Mouse (Mus musculus) neural tube, postnatal 0 days (tissue): ENCODE results near the gene Tinf2. TPM values are rescaled to one million over a fixed set of nuclear protein-coding genes. Genes with fewer than 3 reads are reported as not detected.

Experiments used
- polyA plus RNA-seq: library from polyadenylated mRNA; unstranded; fragments of >200 nt; fragmentation: Nextera tagmentation; extraction: Ambion mirVana; gene quantifications from 2 replicates; pipeline ENCODE4 v1.2.1, GENCODE M21; 2015

Gene Tinf2
- 23.1 and 26.2 TPM in 2 replicates for polyA plus RNA-seq

DNA sequence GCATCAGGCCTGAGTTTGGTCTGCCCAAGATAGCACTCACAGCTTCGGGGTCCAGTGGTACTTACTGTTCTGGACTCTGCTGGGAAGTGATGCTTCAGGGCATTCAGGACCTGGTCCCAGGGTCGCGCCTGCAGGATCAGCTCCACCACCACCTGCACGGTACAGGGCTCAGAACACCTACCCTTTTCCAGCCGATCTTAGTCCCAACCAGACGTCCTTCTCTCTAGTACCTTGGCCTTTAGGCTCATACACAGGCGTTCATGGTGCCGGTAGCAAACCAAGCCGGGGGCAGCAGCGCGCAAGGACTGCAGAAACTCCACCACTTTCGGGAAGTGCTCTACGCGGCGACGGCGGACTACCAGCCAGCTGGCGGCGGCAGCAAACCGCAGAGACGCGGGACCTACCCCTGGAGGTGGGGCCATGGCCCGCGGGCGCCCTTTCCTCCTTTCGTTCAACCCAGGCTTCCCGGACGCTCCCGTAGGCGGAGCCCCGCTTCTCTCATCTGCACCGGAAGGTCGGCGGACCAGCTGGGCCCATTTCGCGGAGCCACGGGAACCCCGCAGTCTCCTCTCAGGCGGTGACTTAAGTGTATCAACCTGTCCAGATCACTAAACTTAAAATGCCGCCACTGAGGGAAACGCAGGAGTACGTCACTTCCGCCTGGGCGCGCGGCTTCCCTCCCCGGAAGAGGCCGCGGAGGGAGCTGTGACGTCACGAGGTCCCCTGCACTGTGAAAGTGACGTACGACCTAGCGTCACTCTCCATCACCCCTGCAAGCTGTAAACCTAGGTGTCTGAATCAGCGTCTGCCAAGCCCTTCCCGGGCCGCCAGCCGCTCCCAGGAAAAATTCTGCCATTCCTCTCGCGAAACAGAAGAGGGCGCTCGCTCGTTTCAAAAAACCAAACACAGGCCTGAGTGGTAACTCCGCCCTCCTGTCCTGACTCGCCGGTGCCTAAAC is at the start of gene Tinf2:
Gene Tinf2 (minus strand): TSS at position 661 of the 958 bp plus-strand sequence.

DNA sequence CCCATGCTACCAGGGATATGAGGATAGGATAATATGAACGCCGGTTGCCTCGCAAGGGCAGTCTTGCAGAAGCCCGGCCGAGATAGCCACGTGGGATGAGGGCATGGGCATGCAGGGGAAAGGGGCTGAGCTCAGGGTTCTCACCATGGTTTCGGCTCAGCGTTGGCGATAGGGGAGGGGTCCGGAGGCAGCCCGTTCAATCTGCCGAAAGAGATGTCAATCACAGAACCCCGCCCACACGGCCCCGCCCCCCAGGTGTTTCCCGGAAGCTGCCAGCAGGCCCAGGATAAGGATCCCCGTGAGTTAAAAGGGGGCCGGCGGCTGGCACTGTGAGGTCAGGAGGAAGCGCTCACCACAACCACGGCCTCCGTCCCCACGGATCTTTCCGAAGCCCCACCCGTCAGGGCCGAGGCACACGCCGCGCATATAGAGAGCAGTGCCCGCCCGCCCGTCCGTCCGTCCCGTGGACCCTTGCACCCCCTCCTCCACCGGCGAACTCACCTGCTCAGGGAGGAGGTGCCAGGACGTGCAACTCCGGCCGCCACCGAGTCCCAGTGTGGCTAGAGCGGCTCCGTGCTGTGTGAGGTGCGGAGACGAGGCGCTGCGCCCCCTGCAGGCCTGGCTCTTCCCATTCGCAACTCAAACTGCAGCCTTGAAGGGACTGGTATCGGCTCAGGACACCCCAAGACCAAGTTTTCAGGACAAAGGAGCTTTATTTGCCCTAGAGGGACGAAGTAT is 40.2 kb upstream of the Tinf2 start, which contains the start of gene Rabggta:
Gene Rabggta (minus strand): TSS at position 564 of the 738 bp plus-strand sequence.

DNA sequence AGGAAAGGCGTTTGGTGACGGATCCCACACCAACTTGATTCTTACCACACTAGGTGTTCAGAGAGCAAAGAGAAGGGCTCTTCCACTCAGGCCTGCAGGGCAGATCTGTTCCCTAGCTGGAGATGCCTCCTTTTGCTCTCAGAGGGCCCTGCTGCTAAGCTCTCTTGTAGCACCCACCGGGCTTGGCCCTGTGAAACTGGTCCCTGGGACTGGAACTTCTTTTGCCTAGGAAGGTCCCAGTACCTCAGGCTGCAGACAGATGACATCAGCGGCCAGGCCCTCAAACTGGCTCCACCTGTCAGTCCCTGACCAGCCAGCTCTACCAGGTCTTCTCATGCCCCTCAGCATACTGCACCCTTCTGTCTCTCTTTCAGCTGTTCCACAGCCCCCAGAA is 32.1 kb upstream of the Tinf2 start, which contains the start of gene Tgm1:
Gene Tgm1 (minus strand): TSS at position 198 of the 394 bp plus-strand sequence.

DNA sequence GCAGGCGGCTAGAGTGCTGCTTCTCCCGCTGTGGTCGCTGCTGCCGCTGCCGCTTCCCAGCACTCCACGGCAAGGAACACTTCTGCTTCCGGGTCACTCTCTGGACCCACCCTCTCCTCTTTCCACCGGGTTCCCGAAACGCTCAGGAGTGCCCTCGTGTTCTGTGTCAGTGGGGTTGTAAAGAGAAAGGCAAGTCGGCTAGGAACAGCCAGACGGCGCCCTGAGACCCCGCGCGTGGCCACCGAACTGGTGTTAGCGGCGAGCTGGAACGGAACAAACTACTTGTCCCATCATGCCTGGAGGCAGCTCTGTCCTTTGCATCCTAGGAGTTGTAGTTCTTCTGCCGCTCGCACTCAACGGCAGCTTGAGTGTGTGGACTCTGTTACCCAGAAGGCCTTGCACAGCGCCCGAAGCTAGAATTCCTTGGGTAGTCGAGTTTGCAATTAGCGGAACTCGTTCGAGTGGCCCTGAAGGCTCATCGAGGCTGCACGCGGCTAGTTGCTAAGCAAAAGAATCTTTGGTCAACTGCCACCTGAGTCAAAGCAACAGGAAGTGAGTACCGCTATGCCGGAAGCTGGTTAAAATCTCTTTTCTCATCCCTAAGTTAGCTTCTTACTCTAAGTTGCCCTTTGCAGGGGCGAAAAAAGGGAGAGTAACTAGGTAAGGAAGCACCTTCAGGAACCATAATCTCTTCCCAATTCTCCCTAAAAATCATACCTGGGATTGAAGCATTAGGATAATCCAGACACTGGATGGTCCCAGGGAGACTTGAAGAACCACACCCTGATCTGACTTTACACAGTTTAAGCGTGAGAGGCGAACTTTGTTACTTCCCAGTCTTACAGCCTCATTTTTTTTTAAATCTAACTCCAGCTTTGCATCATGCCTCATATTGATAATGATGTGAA is 9.5 kb downstream of the Tinf2 start, which contains the start of the genes Gmpr2 and Nedd8:
Gene Gmpr2 (plus strand): TSS at position 109 of the 908 bp plus-strand sequence.
Gene Nedd8 (minus strand): TSS at position 292 of the 908 bp plus-strand sequence.

DNA sequence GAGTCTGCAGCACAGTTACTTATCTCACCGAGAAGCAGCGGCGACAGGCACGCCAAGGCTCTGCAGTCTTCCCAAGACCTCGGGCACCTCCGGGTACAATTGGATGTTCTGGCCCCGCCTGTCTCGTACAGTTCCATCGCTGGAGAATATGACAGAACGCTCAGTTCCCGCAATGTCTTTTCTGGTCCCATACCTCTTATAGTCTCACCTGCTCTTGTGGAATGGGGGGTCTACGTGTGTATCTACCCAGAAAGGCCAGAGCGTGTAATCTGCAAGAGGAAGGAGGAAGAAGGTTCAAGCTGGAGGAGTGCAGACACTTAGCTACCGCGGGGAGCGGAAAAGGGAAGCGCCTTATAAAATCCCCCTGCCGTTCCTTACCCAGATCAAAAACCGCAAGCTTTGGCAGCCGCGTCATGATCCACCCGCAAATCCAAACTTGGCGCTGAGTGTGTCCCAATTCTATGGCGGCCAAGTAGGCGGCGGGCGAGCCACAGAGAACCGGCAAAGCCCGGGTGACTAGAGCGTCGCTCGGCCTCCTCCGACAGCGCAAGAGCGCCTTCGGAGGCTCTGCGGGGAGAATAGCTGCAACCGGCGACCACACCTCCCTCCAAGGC is 21.6 kb downstream of the Tinf2 start, which contains the start of gene Mdp1:
Gene Mdp1 (minus strand): TSS at position 549 of the 614 bp plus-strand sequence.

DNA sequence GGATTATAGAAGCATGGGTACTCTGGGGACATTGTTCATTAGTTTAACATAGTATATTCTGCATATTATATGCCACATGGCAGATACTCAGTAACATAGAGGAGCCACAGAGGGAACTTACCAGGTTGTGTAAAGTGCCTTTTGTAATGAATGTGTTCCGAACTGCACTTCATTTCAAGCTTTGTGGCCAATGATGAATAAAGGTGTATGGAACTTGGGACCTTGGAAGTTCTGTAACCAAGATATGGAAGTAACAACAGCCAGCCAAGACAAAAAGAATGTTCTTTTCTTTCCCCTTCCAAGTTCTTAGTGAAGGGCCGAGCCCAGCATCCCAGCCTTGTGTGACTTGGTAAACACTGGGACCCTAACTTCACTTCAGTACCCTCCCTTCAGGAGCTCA is 31.7 kb downstream of the Tinf2 start, which contains the start of gene Tssk4:
Gene Tssk4 (plus strand): TSS at position 301 of the 400 bp plus-strand sequence.

DNA sequence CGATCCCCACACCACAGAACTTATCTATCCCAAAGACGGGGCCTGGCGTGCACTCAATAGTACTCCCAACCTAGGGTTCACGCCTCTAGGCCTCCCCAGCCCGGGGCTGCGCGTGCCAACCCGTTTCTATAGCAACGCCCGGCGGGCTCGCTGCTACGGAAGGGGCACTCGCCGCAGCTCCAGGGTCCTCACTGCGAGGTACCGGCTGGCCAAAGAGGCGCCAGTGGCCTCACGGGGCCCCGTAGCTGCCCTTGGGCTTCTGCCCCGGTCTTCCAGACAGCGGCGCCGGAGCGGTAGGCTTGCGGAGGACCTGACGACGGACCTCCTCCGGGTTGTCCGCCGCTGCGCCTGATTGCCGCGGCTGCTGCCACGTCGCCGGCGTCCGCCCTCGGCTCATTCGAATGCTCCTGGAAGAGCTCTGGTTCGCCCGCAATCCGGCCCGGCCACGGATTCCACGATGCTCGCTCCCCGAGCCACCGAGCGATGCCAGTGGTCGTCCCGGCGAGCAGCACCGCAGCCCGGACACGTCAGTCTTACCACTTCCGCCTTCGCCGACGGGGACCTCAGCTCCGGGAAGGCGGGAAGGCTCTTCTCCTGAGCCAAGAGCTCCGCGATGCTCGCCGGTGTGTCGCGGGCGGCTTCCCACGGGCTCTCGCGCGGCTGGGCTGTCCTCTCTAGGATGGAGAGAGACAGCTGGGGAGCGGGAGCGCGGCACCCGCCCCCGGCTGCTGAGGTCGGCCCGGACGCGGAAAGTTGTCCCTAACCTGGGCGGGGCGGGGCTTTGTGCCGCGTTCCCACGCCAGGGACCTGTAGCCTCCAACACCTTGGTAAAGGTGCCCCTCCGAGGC is 38.3 kb downstream of the Tinf2 start, which contains the start of gene Tm9sf1:
Gene Tm9sf1 (minus strand): TSS at position 747 of the 848 bp plus-strand sequence.

DNA sequence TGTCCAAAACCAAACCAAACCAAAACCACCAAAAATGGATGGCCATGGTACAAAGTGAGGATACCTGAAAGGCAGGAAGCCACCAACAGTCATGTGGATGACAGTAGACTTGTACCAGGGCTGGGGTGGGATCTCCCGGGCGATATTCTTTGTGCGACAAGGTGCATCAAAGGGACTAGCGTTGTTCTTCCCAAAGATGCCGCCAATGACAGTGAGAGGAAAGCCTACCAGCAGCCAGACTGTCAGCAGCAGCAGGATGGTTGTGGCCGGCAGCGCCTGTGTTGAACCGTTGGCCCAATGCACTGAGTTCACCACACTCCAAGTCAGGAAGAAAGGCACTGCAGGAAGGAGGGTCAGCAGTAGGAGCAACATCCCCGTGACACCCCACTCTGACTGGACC is 43.8 kb downstream of the Tinf2 start, which contains the start of gene Gm49378:
Gene Gm49378 (minus strand): TSS at position 101 of the 400 bp plus-strand sequence.

GRCm38 (mm10) chr14:55635523-55636007 is 46.1 kb downstream of the Tinf2 start, which contains the start of gene Ipo4:
Ipo4 (minus strand) TSS chr14:55635957.

Other genes with a start within 250 kb of the Tinf2 start
- gene Dhrs4, start 203.1 kb downstream of the Tinf2 start, polyA plus RNA-seq: 23.9 and 29.2 TPM in 2 replicates
- 22.4 and 27.9 TPM in 2 replicates for gene Carmil3, start 191.2 kb downstream of the Tinf2 start, polyA plus RNA-seq
- gene Cpne6, start 171.4 kb downstream of the Tinf2 start, polyA plus RNA-seq: 72.7 and 73.7 TPM in 2 replicates
- gene Nrl, start 156.8 kb downstream of the Tinf2 start, polyA plus RNA-seq: 0.53 and 0.66 TPM in 2 replicates
- gene Pck2, start 141.6 kb downstream of the Tinf2 start, polyA plus RNA-seq: 28.3 and 29.6 TPM in 2 replicates
- gene Dcaf11, start 121.8 kb downstream of the Tinf2 start, polyA plus RNA-seq: 77.2 and 77.8 TPM in 2 replicates
- 0.83 and 1.1 TPM in 2 replicates for gene A730061H03Rik, start 121.4 kb downstream of the Tinf2 start, polyA plus RNA-seq
- gene Fitm1, start 106.2 kb downstream of the Tinf2 start, polyA plus RNA-seq: 0.32 TPM in 1 of 2 replicates, not detected in the other
- 218 and 246 TPM in 2 replicates for gene Psme1, start 103.7 kb downstream of the Tinf2 start, polyA plus RNA-seq
- gene Emc9, start 96.5 kb downstream of the Tinf2 start, polyA plus RNA-seq: 92.8 and 99.8 TPM in 2 replicates
- 154 and 183 TPM in 2 replicates for gene Psme2, start 90.7 kb downstream of the Tinf2 start, polyA plus RNA-seq
- 16.4 and 23.6 TPM in 2 replicates for gene Rnf31, start 90.1 kb downstream of the Tinf2 start, polyA plus RNA-seq
- 10.0 and 13.8 TPM in 2 replicates for gene Irf9, start 78.2 kb downstream of the Tinf2 start, polyA plus RNA-seq
- gene Rec8, start 63.8 kb downstream of the Tinf2 start, polyA plus RNA-seq: 14.5 and 14.7 TPM in 2 replicates
- gene Ipo4, start 45.9 kb downstream of the Tinf2 start, polyA plus RNA-seq: 91.3 and 115 TPM in 2 replicates
- gene Gm49378, start 43.9 kb downstream of the Tinf2 start, polyA plus RNA-seq: 1.4 and 1.9 TPM in 2 replicates
- 56.4 and 60.8 TPM in 2 replicates for gene Tm9sf1, start 38.0 kb downstream of the Tinf2 start, polyA plus RNA-seq
- 0.18 and 0.27 TPM in 2 replicates for gene Tssk4, start 31.6 kb downstream of the Tinf2 start, polyA plus RNA-seq
- 73.9 and 80.1 TPM in 2 replicates for gene Mdp1, start 21.3 kb downstream of the Tinf2 start, polyA plus RNA-seq
- gene Gmpr2, start 9.9 kb downstream of the Tinf2 start, polyA plus RNA-seq: 39.0 and 39.8 TPM in 2 replicates
- 600 and 637 TPM in 2 replicates for gene Nedd8, start 9.7 kb downstream of the Tinf2 start, polyA plus RNA-seq
- 0.19 and 0.46 TPM in 2 replicates for gene Tgm1, start 32.1 kb upstream of the Tinf2 start, polyA plus RNA-seq
- gene Rabggta, start 40.4 kb upstream of the Tinf2 start, polyA plus RNA-seq: 51.6 and 55.1 TPM in 2 replicates
- 98.5 and 99.2 TPM in 2 replicates for gene Dhrs1, start 63.9 kb upstream of the Tinf2 start, polyA plus RNA-seq
- 18.9 and 24.6 TPM in 2 replicates for gene Nop9, start 63.9 kb upstream of the Tinf2 start, polyA plus RNA-seq
- 0.57 and 0.76 TPM in 2 replicates for gene Cideb, start 76.6 kb upstream of the Tinf2 start, polyA plus RNA-seq
- gene Ltb4r2, start 79.6 kb upstream of the Tinf2 start, polyA plus RNA-seq: 0.50 and 0.74 TPM in 2 replicates
- 0.38 and 1.1 TPM in 2 replicates for gene Ltb4r1, start 84.1 kb upstream of the Tinf2 start, polyA plus RNA-seq
- gene Adcy4, start 102.3 kb upstream of the Tinf2 start, polyA plus RNA-seq: 2.4 and 2.6 TPM in 2 replicates
- gene Ripk3, start 107.0 kb upstream of the Tinf2 start, polyA plus RNA-seq: 1.4 and 1.5 TPM in 2 replicates
- gene Nfatc4, start 141.3 kb upstream of the Tinf2 start, polyA plus RNA-seq: 5.1 and 5.7 TPM in 2 replicates
- 5.8 and 6.7 TPM in 2 replicates for gene Nynrin, start 172.2 kb upstream of the Tinf2 start, polyA plus RNA-seq
- 0.68 and 1.0 TPM in 2 replicates for gene Cbln3, start 202.6 kb upstream of the Tinf2 start, polyA plus RNA-seq
- 6.2 and 7.5 TPM in 2 replicates for gene Khnyn, start 203.1 kb upstream of the Tinf2 start, polyA plus RNA-seq
- 141 and 152 TPM in 2 replicates for gene Sdr39u1, start 218.5 kb upstream of the Tinf2 start, polyA plus RNA-seq